Mouse (Mus musculus) small intestine, adult 2 months (tissue): ENCODE results near the gene Eif3g. TPM values are rescaled to one million over a fixed set of nuclear protein-coding genes. Genes with fewer than 3 reads are reported as not detected.

Experiments used
- H3K27ac ChIP-seq: fragments of 200-500 bp; 2 replicates; pipeline ENCODE4 v1.5.1; 2012; ENCODE audit warnings: low read depth, low read length, control low read depth, inconsistent platforms; ENCODE audit not compliant: insufficient read depth
- H3K27me3 ChIP-seq: fragments of 200-500 bp; 2 replicates; pipeline ENCODE4 v1.6.1; 2012; ENCODE audit warnings: mild to moderate bottlenecking, moderate library complexity, low read length, inconsistent platforms; ENCODE audit not compliant: control insufficient read depth, insufficient read depth
- H3K36me3 ChIP-seq: fragments of 200-500 bp; 2 replicates; pipeline ENCODE4 v1.6.1; 2012; ENCODE audit warnings: mild to moderate bottlenecking, low read length, control low read depth, inconsistent platforms; ENCODE audit not compliant: control insufficient read depth, insufficient read depth
- H3K4me1 ChIP-seq: fragments of 200-500 bp; 2 replicates; pipeline ENCODE4 v1.6.1; 2012; ENCODE audit warnings: low read length, inconsistent platforms, mixed read lengths; ENCODE audit not compliant: control insufficient read depth, insufficient read depth, insufficient read length
- H3K4me3 ChIP-seq: fragments of 200-500 bp; 2 replicates; pipeline ENCODE4 v1.5.1; 2012; ENCODE audit warnings: low read depth, mild to moderate bottlenecking, control low read depth, inconsistent platforms, low read length, moderate library complexity
- CTCF ChIP-seq: fragments of 200-500 bp; IDR thresholded peaks from 2 replicates; pipeline ENCODE4 v1.5.1; 2012; ENCODE audit warnings: low read depth, mild to moderate bottlenecking, control low read depth, inconsistent platforms, low read length, moderate library complexity, mixed read lengths; ENCODE audit not compliant: insufficient replicate concordance, insufficient read length; ENCODE audit errors: extremely low read depth
- POLR2A ChIP-seq: fragments of 200-500 bp; IDR thresholded peaks from 2 replicates; pipeline ENCODE4 v1.6.1; 2012; ENCODE audit warnings: low read depth, mild to moderate bottlenecking, control low read depth, inconsistent platforms, low read length, moderate library complexity
- WGBS: fragments of 180-500 bp; shearing (Covaris S2); methylation state at CpG from one replicate; pipeline ENCODE4 v1.1.7; 2018; 5-methylcytosine and 5-hydroxymethylcytosine counted together
- polyA plus RNA-seq: library from polyadenylated mRNA; depleted of rRNA; stranded (reverse); fragments of >200 nt; gene quantifications from 2 replicates; pipeline ENCODE4 v1.2.3, GENCODE M21; 2012

The Eif3g gene
- polyA plus RNA-seq, 1 experiment: 94.5 TPM

DNA sequence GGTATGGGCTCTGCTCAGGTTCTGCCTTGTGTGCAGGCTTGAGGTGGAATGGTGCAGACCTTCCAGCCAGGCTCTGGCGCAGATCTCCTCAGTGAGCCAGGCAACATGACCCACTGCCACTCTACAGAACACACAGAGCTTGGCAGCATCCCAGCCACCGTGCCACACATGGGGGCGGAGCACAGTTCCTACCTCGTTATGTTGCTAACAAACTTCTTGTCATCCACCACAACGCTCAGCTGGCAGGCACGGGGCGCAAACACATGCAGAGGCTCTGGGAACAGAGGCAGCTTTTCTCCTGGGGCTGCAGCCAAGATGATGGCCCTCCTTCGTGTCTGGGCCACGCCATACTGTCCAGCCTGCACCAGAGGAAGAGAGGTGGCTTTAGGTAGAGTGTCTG lies 11.5 kb upstream of the Eif3g start:
- Histone ChIP-seq H3K27ac (no peak overlapping the region), H3K36me3 (peaks cover 75% of the 10 kb centered on the region), H3K4me3 (no peak overlapping the region), H3K27me3 (no peaks in the 10 kb centered on the region), H3K4me1 (no peaks in the 10 kb centered on the region)
- no peak for TF ChIP-seq CTCF
- TF ChIP-seq POLR2A: no peak
- WGBS: 88% methylated on average over 9 of the region's 9 CpGs

DNA sequence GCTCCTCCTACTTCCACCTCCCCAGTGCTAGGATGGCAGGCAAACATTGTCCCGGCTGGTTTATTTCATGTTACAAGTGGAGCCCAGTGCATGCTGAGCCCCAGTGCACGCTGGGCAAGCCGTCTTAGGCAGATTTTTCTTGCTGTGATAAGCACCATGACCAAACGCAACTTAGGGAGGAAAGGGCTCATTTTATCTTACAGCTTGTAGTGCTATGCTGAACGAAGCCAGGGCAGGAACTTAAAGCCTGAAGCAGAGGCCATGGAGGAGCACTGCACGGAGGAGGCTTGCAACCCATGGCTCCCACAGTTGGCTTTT lies 3.7 kb upstream of the Eif3g start:
- H3K27me3 ChIP-seq: no peaks in the 10 kb centered on the region
- no peak overlapping the region for H3K4me3 ChIP-seq
- H3K4me1 ChIP-seq: peaks cover 2% of the 10 kb centered on the region; the same call in 1 of the 2 replicates
- no peak overlapping the region for H3K27ac ChIP-seq
- peaks cover 11% of the 10 kb centered on the region for H3K36me3 ChIP-seq
- WGBS: 17% methylated on average over 6 of the region's 6 CpGs
- TF ChIP-seq POLR2A (no peak), CTCF (no peak)

DNA sequence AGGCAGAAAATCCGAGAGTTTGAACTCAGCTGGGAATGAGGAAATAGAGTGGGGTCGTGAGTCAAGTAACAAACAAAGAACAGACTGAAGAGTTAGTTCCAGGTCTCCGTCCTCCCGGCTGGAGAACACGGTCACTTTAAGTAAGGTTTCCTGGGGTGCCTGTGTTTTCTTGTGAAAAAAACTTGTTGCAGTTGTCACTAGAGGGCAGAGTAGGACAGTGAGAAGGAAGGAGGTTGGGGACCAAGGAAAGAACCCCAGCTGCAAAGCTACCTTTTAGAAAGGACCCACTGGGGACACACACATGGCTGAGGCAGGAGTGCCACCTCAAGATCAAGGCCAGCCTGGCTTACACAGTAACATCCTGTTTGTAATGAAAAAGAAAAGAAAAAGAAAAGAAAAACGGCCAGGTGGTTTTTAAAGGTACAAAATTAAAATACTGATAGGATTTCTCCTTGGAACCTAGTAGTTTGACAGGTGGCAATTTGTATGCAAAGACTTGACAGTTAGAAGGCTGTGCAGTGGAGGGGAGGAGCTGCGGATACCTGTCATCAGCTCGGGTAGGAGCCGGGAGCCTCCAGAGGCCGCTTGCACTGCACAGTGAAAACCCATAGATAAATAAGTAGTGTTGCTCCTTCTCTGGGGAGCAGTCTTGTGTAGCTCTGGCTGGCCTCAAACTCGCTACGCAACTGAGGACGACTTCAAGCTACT lies 3.2 kb upstream of the Eif3g start:
- 4% methylated on average over 13 of the region's 13 CpGs for WGBS
- H3K4me1 ChIP-seq: peaks cover 2% of the 10 kb centered on the region; the same call in 1 of the 2 replicates
- H3K4me3 ChIP-seq: no peak overlapping the region
- H3K27ac ChIP-seq: no peak overlapping the region
- H3K36me3 ChIP-seq: peaks cover 7% of the 10 kb centered on the region; the same call in 1 of the 2 replicates
- H3K27me3 ChIP-seq: no peaks in the 10 kb centered on the region
- TF ChIP-seq CTCF (peak; percentile 43; the same call in 1 of the 2 replicates), POLR2A (no peak)

DNA sequence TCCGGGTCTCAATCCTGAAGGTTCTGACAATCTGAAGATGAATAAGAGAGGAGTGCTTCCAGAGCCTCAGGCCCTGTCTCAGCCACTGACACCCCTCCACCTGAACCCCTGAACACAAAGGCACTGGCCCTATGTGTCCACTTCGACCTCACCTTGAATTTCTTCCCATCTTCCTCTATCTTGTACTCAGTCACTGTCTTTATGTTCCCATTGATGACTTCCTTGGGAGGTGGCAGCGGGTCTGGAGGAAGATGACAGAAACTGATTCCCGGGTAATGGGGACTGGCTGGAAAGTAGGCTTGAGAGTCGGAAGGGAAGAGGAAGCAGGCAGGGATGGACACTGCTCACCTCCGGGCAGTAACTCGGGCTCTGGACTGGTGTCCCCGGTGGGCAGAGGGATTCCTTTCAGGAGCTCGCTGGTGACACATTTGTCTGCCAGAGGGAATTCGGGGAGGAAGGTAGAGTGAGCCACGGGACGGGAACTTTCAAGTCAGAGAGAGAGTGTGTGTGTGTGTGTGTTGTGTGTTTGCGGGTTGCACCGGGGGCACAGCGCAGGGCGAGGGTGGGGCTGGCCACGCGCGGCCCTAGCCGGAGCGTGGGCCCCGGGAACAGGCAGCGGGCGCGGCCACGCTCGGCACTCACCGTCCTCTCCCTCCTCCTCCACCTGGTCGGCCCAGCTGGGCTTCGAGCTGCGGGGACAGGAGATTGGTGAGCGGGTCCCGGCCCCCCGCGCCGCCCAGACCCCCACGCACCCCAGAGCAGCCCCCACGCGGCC lies 500 bp downstream of the Eif3g start:
- Histone ChIP-seq H3K4me3 (peak overlapping the region; percentile 98), H3K4me1 (peaks cover 2% of the 10 kb centered on the region; the same call in 1 of the 2 replicates), H3K27ac (no peak overlapping the region), H3K36me3 (peaks cover 30% of the 10 kb centered on the region), H3K27me3 (no peaks in the 10 kb centered on the region)
- TF ChIP-seq POLR2A (no peak), CTCF (no peak)
- WGBS: 3% methylated on average over 39 of the region's 39 CpGs

DNA sequence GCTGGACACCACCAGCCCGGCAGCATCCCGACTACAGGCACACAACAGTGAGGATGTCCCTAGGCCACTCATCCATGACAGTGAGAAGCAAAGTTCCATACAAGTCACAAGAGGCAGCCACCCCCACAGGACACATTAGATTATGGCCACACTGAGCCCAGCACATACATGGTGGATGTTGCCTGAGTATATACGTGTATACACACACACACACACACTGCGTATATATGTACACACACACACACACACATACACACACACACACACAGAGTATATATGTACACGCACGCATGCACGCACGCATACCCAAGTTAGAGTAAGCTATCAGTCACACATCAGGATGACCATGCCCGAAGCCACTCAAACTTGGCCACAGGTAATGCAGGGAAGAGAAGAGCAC lies 3.0 kb downstream of the Eif3g start:
- H3K36me3 ChIP-seq: peaks cover 49% of the 10 kb centered on the region
- no peak overlapping the region for H3K27ac ChIP-seq
- no peaks in the 10 kb centered on the region for H3K27me3 ChIP-seq
- TF ChIP-seq POLR2A (no peak), CTCF (no peak)
- no peak overlapping the region for H3K4me3 ChIP-seq
- peaks cover 2% of the 10 kb centered on the region; the same call in 1 of the 2 replicates for H3K4me1 ChIP-seq
- WGBS: 94% methylated on average over 9 of the region's 9 CpGs

DNA sequence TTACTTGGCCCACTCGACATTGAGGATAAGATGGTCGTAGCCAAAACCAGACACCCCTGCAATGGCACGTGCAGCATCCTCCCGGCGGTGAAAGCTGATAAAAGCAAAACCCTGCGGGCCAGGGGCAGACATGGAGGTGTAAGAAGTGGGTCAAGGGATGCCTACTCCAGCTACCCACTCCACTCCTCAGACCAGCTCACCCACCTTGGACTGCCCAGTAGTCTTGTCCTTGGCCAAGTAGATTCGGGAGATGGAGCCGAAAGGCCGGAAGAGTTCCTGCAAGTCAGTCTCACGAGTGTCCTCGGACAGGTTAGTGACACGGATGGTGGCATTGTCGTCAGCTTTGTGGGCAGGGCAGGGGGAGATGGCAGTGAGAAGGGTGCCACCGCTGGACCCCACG lies 3.8 kb downstream of the Eif3g start:
- H3K4me3 ChIP-seq: no peak overlapping the region
- no peak overlapping the region for H3K27ac ChIP-seq
- peaks cover 57% of the 10 kb centered on the region for H3K36me3 ChIP-seq
- H3K27me3 ChIP-seq: no peaks in the 10 kb centered on the region
- peaks cover 4% of the 10 kb centered on the region for H3K4me1 ChIP-seq
- 83% methylated on average over 15 of the region's 15 CpGs for WGBS
- no peak for TF ChIP-seq POLR2A

DNA sequence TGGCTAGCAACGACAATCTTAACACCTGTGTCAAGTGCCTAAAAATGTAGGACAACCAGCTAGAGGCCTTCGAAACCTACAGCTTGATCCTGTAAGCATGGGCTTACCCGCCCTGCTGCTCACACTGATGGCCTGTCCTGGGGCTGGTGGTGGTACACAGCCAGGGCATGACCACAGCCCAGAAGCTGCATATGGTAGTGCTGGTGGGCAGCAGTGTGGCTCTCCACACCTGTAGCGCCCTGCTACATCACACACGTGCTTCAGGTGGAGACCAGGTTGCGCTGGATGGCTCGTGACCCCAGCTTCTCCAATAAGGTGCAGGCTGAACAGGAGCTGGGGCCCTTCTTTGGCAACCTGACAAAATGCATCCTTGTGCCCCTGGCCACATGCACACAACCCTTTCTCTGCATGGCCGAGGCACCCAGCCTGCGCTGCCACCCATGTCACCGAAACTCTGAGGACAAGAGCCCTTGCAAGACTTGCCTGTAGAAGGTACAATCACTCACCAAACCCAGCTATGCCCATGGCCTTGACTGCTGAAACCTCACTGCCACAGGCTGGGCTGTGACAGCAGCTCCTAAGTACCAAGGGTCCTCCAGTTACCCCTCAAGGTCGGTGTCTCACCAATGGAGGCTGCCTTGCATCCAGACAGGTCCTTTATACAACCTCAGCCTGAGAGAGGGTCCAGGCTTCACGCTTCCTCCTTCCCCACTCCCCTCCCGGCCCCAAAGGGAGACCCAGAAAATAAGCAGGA lies 4.7 kb downstream of the Eif3g start:
- WGBS: 79% methylated on average over 13 of the region's 13 CpGs
- TF ChIP-seq CTCF (no peak), POLR2A (no peak)
- peaks cover 5% of the 10 kb centered on the region for H3K4me1 ChIP-seq

More for the DNA sequence above, 4.7 kb downstream of the Eif3g start:
- H3K27ac ChIP-seq: no peak overlapping the region
- no peaks in the 10 kb centered on the region for H3K27me3 ChIP-seq
- peaks cover 58% of the 10 kb centered on the region for H3K36me3 ChIP-seq
- no peak overlapping the region for H3K4me3 ChIP-seq
